Mouse (Mus musculus) liver, adult (tissue): ENCODE results near the gene Chac1.
A peak's percentile ranks its signal among the peaks of the same experiment; 100 is the strongest.

Experiments
- GATA4 ChIP-seq: IDR thresholded peaks from 2 replicates; pipeline ENCODE4 v1.6.1; 2014; ENCODE audit warnings: mild to moderate bottlenecking, low read length; ENCODE audit not compliant: insufficient replicate concordance

The Chac1 gene

DNA sequence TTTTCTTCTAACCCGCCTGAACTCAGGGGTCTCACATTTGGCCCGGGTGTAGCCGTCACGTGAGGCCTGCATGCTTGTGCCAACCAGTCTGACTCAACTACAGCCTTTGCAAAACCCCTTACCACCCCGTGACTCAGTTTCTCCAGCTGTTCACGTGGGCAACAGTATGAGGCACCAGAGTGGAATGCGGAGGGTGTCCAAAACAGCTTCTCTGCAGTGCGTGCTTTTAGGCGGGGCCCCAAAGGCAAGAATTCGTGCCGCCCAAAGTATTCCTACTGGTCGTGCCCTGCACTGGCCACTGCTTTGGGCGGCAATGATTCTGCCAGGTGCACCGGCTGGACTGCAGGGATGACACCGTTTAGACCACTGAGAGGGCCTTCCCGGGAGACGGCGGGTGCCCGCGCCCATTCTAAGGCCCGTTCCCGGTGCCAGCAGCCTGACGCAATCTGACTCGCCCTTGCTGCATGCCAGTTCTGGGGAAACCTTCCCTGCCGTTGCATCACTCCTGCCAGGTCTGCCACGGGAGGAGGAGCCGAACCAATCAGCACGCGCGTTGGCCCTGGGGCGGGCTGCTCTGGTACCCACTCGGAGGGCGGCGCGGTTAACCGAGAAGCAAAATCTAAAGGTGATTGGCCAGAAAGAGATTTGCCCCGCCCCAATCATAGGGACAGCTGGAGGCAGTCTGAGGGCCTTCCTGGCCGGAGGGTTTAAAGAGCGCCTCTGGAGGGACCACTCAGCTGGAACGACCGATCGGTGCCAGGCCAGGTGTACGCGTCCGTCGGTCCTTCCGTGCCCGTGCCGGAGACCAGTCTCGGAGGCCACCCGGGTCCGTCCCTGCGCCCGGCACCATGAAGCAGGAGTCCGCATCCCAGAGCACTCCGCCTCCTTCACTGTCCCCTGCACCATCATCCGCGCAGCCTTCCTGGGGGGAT is at the start of gene Chac1:
Gene Chac1 (plus strand): TSS at position 675 of the 932 bp plus-strand sequence.
- no peak for TF ChIP-seq GATA4

DNA sequence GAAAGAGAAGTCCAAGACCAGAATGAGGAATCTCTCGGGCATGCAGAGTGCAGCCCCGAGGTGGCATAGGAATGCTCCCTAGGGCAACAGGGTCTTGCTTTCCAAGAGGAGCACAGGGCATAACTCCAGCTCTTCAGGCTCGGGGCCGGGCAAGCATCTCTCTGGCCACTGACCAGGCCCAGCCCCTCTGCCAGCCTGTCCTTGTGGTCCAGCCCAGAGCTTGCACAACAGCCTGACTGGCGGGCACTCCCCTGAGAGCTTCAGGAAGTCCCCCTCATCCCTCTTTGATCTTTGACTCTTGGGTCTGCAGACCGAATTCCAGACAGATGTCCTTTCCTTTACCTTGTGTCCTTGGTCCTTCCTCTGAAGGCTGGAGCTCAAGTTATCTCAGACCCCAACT is 48.2 kb upstream of the Chac1 start:
- TF ChIP-seq GATA4, result no peak

DNA sequence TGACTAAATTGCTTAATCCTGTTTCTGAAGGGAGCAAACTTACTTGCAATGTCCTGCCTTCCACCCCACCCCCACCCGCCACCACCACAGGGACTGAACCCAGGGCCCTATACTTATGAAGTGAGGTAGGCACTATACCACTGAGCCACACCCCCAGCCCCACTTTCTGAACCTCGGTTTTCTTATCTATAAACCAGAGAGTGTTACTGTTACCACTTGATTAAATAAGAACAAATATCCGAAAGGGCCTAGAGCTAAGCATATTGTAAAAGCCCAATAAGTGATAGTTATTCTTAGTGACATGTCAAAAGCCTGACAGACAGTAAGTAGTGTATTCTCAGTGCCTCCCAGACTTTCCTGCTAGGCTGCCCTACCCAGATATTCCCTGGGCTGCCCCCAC is 46.6 kb upstream of the Chac1 start:
- no peak for TF ChIP-seq GATA4

DNA sequence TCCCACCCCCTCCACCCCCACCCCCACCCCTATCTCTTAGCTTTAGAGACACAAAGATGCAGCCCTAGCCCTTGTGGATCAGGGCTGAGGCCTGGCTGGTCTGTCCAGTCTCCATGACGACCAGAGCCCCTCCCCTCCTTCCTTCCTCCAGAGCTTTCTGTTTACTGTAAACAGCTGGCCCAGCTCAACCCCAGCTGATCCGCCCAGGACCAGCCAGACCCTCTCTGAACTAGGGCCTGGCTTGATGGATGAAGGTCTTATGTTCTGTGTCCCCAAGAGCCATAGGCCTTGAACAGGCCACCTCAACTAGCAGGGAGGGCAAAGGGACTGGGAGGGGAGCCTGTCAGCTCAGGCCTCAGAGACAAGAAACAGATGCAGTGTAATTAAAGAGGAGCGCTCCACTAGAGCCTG is 46.2 kb upstream of the Chac1 start:
- TF ChIP-seq GATA4, result no peak

DNA sequence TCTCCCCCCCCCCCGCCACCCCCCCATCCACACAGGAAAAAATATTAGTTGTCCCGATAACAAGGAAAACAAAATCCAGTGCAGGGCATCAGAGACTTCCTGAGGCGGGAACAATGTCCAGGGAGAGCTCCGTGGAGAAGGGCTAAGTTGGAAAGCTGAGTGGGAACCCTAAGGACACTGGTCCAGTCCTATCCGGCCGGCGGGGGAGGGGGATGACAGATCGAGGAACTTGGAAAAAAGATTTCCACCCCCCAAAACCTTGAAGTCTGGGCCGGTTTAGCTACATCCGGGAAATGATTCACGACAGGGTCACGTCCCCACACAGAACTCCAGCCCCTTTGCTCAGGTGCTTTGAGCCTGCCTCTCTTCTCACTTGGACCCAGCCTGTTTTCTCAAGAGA is 39.5 kb upstream of the Chac1 start:
- peak; percentile 19; the same call in 1 of the 2 replicates for TF ChIP-seq GATA4

DNA sequence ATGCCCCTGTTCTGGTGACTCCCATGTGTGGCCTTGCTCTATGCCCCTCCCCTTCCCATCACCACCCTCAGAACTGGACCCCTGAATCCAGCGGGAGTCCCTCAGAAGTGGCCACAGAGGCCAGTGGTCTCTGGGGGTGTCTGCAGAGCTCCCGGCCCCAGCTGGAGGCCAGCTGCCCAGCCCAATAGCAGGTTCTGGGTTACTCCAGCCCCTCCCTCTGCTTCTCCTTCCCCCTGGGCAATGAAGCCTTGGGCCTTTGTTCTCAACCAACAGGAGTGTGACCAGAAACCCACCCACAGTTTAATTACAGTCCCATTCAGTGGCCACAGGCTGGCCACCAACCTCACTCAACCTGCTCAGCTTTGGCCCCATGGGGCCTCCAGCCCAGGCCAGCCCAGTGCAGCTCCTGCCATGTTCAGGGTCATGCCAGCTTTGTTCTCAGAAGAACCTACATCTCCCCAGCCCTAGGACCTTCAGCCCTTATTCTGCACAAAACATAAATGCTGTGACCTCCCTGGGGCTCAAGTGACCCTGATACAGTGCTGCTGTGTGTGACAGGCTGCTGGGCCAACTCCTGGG is 38.6 kb upstream of the Chac1 start:
- no peak for TF ChIP-seq GATA4

DNA sequence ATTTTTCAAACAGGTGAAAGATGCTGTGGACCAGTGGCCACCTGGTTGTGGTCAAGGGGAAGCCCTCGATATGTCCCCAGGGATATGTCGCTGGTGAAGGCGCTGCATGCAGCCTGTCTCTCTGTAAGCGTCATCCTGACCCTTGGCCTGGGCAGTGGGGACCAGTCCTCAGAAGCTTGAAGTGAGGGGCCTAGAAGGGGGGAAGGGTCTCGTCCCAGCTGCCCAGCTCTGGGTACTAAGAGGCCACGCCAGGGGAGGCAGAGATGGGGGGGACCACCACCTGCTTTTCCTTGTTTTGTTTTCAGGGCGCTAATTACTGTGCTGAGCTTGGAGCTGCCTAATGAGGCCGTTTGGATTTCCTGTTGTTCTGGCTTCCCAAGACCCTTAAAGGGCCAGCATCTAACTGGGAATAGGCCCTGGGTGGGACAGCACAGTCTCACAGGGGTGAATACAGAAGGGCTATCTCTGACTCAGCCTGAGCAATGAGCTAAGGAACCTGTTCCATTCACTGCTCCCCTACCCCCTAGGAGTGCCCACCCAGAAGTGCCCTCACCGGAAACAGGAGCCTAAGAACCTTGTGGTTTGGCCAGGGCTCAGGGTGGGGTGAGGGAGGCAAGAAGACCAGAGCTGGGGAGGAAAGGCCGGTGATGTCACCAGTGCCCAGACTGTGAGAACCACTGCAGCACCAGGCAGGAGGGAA is 37.1 kb upstream of the Chac1 start:
- no peak for TF ChIP-seq GATA4

DNA sequence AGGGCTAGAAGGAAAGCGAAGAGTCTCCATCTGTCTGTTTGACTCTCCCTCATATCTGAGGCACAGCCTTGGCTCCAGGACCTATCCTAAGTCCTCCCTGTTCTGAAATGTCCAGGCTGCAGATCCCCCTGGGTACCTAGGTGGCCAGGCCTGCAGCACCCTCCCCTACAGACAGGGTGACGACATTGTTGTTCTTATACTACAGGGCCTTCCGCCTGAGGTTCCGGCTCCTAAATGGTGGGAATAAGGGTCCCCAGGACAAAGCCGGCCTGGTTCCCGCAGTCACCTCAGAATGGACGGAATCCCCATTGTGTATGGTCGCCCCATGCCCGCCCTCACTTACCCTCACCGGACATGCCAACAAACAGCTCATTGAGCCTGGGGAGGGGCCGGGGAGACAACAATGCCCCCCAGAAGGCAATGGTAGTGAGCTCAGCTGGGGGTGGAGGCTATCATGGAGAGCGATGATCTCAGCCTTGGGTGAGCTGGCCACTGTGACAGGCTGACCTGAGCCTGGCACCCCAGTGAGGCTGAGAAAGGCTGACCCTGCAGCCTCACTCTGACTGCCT is 36.2 kb upstream of the Chac1 start:
- no peak for TF ChIP-seq GATA4

DNA sequence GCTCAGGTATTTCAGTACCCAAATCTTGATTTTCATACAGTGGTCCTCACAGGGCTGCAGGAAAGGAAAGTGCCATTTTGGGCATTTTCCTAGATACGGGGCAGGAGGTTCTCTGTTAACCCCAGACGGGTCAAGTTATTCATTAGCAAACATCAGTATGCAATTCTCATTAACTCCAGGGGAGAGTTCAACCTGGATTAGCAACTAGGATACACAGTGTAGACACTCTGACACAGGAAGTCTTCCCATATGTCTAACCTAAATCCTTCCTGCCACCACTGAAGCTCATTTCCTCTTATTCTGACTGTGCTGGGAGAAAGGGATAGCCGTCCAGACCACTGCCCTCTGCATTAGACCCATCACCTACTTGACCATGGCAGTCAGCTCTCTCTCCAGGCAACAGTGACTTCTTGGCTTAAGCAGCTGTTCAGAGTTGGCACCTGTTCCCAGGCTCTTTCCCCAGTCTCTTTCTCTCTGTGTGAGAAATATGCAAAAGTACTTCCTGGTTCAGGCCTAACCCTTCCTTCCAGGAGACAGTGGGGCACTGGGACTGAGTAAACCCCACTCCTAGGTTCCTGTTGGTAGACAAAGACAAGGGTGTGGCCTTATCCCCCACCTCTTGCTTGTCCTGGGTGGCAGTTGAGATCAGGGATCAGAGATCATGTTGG is 32.9 kb upstream of the Chac1 start:
- no peak for TF ChIP-seq GATA4

DNA sequence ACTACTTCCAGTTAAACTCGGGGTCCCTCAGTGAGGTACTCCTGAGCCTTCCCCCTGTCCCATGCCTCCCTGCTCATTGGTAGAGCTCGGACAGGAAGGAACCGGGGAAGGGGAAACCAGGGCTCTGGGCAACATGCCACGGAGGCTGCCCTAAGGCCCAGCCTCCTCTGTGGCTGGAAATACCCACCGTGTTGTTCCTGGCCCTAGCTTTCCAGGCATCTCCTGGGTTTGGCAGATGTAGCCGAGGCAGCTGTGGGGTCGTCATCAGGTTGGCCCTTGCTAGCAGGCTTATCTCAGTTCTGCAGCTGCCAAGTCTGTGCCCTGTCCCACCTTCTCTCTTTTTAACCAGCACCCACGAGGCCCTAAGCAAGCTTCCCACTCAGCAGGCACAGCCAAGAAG is 30.5 kb upstream of the Chac1 start:
- no peak for TF ChIP-seq GATA4

DNA sequence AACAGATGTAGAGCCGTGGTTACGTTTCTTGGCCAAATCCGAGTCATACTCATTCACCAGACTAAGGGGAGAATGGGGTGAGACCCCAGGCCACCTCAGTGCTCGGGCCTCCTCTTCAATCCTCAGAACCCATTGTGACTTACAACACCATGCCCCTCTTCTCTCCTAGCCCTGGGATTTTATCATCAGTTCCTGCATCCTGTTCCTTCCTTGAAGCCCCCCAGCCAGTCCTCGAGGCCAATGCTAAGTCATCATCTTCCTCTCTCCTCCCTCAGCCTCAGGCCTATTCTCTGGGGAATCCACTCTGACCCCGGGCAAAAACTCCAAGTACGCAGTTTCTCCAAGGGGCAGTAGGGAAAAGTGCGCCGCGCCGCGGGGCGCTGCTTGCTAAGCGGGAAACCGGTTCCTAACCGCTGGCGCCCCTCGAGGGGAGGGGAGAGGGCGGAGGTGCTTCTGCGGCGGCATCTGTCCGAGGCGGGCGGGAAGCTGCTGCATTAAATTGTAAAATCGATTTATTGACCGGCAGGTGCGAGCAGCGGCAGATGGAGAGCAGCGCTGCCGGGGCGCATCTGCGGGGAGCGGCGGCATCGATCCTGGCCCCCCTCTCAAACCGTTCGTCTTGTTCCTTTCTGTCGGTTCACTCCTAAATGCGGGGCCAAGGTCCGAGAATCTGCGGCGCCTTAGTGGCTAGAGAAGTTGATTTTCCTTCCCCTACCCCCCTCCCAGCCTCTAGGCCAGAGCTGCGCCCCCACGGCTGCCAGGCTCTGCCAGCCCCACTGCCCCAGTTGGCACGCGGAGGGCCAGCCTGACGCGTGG is 29.1 kb upstream of the Chac1 start:
- TF ChIP-seq GATA4, result no peak

DNA sequence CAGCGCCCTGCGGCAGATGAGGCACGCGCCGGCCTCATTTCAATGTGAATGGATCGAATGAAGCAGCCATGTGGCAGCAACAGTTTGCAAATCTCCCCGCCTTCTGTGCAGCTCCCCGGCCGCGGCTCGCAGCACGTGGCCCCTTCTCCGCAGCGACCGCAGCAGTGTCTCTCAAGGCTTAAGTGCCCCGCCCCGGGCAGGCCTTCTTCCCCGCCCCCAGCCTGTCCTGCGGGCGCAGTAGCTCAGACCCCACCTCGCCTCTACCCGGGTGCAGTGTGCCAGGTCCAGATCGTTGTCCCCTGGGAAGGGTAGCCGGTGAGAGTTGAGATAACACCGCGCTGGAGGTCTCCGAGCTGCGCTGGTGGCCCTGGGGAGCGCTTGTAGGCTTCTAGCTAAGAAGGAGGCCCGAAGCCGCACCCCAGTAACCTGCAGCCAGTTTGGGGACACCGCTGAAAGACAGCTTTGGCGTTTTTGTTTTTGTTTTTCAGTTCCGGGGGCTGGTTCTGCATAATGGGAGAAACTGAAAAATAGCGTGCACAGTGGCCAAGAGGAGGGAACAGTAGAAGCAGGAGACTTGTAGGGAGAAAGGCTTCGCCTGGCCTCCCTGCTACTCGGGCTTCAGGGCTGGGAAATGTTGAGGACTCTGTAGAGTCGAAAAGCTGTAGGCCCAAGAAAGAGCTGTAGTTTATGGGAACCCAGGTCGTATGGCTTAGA is 28.3 kb upstream of the Chac1 start:
- no peak for TF ChIP-seq GATA4

DNA sequence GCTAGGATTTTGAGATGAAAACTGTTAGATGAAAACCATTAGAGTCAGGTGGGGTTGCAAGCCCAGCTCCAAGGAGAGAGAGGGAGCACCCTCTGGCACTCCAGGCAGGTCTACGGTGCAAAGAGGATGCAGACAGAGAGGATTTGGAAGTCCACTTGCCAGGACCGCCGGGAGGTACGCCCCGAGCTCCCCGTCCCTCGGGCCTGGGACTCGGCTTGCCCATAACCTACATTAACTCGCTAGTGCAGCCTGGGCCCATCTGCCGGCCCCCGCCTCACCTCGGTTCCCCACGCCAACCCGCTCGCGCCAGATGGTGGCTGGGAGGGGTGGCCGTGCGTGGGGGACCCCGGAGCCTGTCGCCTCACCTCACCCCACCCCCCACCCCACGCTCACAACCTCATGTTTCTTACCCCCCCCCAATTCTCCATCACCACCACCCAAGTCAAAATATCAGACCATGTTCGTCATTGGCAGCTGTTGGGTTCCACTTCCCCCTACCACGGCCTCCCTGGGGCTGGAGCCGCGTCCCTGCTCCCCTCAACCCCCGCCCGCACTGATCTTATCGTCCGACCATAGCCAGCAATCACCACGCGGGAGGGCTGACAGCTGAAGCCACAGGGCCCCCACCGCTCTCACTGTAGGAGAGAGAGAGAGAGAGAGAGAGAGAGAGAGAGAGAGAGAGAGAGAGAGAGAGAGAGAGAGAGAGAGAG is 27.0 kb upstream of the Chac1 start:
- no peak for TF ChIP-seq GATA4
